Mouse (Mus musculus) thymus, postnatal 14 days (tissue): Measurements from ENCODE around the gene Vmn2r121.

Experiments used
- DNase-seq: peaks from one replicate; pipeline ENCODE4 v3.0.0; 2021

Gene Vmn2r121

DNA sequence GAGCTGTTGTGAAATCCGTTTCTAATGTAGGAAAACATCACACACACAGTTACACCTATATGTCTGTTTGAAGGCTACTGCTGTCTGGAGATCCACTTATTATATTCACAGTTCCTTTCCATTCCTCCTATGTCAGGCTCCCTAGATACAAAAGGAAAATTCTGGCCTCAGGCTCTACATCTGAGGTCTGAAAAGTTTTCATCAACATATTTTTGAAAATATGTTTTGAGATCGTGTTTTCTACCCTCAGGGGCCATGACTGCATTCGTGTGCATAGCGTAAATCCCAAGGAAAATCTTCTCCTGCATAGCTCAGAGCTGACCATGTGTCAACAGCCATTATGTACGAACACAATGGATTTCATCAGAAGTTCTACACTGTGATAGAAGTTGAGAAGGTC is at the start of gene Vmn2r121:
Gene Vmn2r121 (minus strand): TSS at position 101 of the 400 bp plus-strand sequence.
- DNase-seq = no peak
